Mouse (Mus musculus): ENCODE results near the gene Nme8.

Nme8 gene

DNA sequence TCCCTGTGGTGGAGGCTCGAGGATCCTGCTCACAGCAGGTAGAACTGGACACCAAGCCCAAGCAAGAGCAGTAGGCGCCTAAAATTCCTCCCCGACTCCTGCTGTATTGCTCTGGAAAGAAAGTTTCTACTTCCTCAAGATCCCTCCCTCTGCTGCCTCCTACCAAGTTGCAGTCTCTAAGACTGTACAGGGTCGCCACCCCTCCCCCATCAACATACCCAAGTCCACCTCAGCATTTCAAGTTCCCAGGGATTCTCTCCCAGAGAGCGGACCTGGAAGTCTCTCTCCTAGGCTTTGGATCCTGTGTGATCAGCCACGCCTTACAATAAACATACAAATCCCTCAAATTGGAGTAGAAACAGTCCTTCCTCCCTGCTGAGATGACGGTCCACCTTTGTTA is at the start of gene Nme8:
Nme8 (minus strand) TSS at position 5 of the 400 bp plus-strand sequence.
- DNase-seq: no peak

GRCm38 (mm10) chr13:19745741-19746140 is 48.1 kb upstream of the Nme8 start:
- DNase-seq: no peak

DNA sequence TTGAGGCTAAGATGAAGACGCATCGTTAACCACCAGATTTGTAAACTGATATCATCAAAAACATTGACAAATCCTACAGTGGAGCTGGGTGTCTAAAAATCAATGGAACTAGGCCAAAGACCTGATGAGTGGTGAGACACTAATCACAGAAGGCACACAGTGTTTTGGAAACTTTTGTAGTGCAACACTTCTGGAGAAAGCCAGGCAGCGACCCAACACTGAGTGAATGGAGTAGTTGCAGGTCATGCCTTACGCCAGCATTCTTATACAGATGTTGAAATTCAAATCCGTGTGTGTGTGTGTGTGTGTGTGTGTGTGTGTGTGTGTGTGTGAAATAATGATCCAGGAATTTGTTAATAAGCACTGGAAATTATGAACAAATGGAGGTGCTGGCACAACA is 46.9 kb upstream of the Nme8 start:
- no peak for DNase-seq

DNA sequence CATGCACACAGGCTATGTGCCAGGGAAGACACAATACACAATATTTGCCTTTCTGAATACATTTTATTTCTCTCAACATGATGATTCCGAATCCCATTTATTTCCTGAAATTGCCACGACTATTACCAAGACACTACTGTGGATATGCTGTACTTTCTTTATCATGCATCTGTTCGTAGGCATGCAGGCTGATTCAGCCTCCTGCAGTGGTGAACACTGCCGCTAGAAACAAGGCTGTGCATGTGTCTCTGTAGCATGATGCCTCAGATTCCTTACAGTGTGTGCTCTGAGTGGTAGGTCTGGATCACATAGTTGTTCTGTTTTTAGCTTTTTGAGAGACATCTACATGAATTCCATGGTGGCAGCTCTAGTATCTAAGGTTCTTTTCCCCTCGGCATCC is 37.0 kb upstream of the Nme8 start:
- DNase-seq: no peak

DNA sequence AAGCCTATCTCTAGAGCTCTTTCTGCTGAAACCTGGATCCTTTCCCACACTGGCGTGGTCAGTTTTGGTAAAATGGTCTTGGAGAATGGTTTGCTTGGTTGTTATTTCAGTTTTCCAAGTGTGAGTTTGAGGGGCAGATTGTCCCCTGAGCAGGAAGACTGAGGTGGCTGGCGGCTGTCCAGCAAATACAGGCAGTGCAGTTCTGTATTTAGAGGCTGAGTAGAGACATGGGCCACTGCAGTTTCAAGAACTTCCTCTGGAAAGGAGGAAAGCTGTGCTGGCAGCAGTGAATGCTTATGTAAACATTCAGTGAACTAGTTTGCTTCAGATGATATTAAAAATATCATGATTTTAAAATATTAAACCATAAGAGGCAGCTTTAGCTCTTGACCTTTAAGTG is 33.2 kb upstream of the Nme8 start:
- no peak for DNase-seq

- DNase-seq: no peak
These were observed 21.4 kb upstream of the Nme8 start for GRCm38 (mm10) chr13:19718954-19719353.

GRCm38 (mm10) chr13:19717201-19717600 is 19.6 kb upstream of the Nme8 start:
- no peak for DNase-seq

GRCm38 (mm10) chr13:19703806-19704205 is 6.2 kb upstream of the Nme8 start:
- DNase-seq: no peak

DNA sequence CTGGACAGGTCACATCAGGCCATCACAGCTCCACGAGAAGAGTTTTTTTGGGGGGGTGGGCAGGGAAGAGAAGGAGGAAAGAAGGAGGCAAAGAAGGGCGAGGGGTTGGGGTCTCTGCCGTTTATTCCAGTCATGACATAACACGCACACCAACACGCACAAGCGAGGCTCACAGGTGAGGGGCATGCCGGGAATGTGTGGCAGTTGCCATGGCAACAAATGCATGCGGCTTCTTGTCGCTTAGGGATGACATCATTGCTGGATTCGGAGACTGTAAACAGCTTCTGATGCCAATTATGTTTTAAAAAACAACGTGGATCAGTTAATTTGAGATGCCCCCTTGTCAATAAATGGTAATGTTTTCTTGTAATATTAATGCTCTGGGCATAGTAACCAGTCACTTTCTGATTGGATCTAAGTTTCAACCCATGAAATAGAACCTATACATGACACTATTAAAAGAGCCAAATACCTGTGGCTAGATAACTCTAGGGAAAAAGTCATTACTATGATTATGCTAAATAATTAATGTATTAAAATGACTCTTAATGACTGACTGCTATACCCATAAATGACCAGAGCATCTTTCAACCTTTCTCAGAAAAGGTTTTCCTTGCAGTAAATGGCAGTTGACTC is 4.0 kb upstream of the Nme8 start:
- no peak for DNase-seq

DNA sequence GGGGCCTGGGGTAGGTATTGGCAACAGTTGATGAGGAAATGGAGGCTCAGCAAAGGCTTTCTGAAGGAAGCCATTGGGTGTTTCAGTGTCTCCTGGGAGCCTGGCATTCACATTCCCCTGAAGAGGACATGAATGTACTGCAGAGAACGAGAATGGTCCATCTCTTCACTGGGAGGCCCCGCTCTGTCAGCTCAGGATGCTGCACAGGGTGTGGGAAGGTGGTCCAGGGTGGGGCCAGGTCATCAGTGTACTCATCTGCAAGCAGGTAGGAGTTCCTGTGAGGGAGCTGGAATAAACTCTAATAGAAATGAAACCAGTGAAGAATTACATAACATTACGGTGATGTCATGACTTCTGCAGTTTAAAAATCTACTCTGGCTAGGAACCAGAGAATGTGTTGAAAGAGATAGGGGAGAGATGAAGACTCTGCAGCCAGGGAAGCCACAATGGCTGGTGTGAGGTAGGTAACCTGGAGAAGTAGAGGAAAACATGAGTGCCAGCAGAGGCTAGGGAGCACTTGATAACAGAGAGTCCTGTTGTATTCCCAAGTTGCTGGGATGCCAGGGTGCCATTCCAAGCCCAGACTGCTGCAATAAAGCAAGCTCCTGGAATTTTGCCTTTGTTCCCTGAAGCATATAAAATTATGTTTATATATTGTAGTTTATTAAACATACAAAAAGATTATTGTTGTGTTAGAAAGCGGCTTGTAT is 3.3 kb upstream of the Nme8 start:
- DNase-seq: no peak

- no peak for DNase-seq
These were observed 1.1 kb upstream of the Nme8 start for GRCm38 (mm10) chr13:19698524-19699173.

- no peak for DNase-seq
These were observed 7.2 kb downstream of the Nme8 start for GRCm38 (mm10) chr13:19690417-19690816.

DNA sequence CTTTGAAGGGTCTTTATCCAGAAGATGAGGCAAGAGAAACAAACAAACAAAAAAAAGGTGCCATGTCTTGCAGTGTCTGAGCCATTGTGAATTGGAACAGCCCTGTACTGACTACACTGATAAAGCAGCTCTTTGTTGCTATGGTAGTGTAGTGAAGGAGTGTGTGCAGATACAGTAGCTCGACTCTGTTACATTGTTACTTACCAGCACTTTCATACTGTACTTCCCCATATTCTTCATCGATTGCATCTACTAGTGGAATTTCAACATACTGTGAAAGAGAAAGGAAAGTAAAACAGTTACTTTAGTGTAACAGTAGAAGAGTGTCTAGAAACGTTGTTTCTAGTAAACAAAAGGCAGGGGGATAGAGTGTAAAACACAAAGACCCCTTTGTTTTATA is 7.6 kb downstream of the Nme8 start:
- DNase-seq: no peak

GRCm38 (mm10) chr13:19684007-19684406 is 13.6 kb downstream of the Nme8 start:
- DNase-seq: no peak

DNA sequence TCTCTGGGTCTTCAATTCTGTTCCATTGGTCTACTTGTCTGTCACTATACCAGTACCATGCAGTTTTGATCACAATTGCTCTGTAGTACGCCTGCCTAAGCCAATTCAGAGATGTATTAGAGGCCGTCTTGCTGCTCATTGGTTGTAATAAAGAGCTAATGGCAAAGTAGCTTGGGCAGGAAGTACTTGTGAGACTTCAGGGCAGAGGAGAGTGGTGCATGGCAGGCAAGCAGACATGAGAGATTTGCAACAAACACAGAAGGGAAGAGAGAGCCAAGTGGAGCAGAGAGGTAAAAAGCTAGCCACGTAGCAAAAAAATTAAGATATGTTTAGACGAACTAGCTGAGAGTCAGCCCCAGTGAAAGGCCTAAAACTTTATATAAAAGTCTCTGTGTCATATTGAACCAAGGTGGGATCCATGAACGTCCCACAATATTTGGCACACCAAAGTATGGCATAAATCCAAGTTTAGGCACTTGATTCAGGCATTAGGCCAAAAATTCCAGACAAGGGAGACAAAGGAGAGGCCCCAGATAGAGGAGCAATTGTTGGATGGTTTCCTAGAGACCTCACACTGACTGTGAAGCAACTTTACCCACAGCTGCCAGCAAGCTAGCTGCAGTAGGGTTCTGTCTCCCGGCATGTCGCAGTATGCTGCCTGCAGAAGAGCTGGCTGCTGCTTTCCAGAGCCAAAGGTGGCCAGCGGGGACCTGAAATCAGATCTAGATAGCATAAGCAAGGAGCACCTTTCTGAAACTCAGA is 14.5 kb downstream of the Nme8 start:
- no peak for DNase-seq

- no peak for DNase-seq
These were observed 23.0 kb downstream of the Nme8 start for GRCm38 (mm10) chr13:19674601-19675000.

DNA sequence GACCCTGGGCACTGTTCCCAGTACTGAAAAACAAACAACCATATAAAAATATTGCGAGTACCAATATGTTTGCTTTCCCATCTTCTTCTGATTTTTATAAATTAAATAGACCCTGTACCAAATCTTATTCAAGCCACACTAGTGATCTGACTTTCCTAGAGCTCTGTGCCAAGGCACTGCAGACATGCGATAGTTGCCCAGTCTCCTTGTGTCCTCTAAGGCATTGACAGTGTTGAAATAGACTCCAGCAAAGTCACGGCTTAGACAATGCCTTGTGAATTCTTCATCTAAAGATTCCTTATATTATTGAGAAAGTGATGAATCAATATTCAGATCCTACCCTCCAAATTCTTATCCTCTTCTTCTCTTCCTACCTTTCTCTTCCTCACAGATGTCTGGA is 23.6 kb downstream of the Nme8 start:
- DNase-seq: no peak

DNA sequence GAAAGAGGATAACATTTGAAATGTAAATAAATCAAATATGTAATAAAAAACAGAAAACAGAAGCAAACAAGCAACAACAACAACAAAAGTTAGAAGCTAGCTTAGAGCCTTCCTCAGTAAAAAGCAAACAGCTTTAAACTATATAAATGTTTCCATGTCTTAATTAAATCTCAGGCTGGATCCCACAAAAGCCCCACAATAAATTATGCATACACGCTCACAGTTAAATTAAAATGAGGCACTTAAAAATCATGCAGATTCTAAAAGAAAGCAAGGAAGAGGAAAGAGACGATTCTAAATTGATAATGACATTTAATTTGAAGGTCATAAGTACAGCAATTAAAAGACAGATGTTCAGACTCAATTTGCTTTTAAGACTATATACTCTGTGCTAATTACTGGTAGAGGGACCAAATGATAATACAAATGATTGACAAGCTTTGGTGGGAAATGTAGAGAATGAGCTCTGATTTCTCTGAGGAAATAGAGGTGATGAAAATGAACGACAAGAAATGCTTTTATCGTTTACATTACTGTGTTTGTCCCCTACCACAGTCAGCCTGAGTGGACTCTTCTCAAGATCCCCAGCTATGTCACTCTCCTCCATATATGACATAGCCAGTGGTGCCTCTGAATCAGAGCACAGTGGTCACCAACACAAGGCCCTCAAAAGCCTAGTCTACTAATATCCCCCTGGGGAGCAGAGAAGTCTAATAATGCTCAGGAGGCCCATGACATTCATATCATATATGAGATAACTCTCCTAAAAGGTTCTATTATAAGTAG is 29.0 kb downstream of the Nme8 start:
- no peak for DNase-seq

- no peak for DNase-seq
These were observed 45.2 kb downstream of the Nme8 start for GRCm38 (mm10) chr13:19652405-19652804.

DNA sequence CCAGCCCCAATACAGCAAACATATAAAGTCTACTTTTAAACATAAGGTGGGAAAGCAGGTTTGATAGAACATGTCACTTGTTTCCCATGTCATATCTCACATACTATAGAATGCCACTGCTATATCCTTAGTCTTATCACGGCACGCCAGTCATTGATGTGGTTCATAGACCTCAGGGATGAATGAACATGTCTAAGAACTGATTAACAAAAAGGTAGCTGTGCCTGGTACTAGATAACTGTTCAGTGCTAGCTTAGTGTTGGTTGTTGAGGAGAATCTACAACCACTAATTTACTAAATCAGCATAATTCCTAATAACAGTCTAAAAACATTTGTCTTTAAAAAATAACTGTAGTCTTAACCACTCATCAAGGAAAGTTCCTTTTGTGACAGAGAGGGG is 47.8 kb downstream of the Nme8 start:
- no peak for DNase-seq

DNA sequence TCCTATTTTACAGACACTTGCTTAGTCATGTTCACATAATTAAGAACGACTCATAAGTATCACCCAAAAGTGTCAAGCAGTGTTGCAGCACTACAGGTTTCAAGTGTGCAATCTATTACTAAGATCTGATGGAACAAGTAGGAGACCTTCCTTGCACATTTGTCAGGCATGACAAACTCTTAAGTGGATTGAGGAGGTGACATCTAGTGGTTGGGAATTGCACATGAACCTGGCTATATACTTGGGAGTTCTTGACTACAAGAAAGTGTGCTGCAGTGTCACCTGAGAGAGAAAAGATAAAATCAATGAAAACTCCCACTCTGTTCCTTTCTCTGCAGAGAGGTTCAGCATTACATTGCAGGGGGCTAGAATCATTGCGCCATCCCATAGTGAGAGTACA is 53.4 kb downstream of the Nme8 start:
- DNase-seq: no peak

GRCm38 (mm10) chr13:19643519-19643918 is 54.1 kb downstream of the Nme8 start:
- no peak for DNase-seq

Data from thymus, adult 18-20 months (tissue).